In the genomic region with DNA sequence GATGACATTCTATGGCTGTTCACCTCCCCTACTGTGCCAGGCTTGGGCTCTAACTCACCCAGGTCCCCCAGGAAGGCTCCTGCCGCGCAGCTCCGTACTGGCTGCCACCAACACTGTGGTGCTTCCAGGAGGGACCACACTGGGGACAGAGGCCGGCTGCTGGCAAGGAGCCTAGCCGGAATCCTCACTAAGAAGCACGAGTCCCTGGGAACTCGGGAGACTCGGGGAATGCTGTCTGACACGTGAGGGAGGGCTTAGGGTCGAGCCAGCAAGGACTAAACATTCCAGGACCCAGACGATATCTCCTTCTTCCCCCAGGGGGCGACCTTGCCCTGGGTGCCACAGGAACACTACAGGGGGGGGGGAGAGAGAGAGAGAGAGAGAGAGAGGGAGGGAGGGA, we compare ENCODE assay signal across 8 mouse cellular contexts.
DNase-seq lines count a peak whose midpoint lies in the region; ATAC-seq and TF ChIP-seq lines count a peak whose summit lies in the region.

No protein-coding gene starts in this region.

- H3K4me2 ChIP-seq in forebrain, embryonic 16.5 days (ENCODE audit: low read length): 0 out of 2 replicates have a peak overlapping the region, but pooled peaks have one; percentile 39
- peak overlapping the region; percentile 59 for H3K4me2 ChIP-seq in intestine, embryonic 15.5 days (replicated peaks)

- intact Hi-C loops in left cerebral cortex, postnatal 25 days (cut with DNase I): loop anchor here (2.0 to 10.0 kb wide), 2 partner anchors 63 to 527 kb away; no protein-coding TSS in a partner anchor

- no peak overlapping the region for H3K27ac ChIP-seq in forebrain, embryonic 16.5 days (ENCODE audit: low read length)
- H3K27ac ChIP-seq in intestine, embryonic 15.5 days: no peak overlapping the region

- DNase-seq in left cerebral cortex, postnatal 25 days (ENCODE audit: low spot score in 2 of 2): peak; percentile 45 to 51
- DNase-seq in left cerebral cortex, adult 9 months (ENCODE audit: low spot score in 2 of 2): no peak
- DNase-seq in brain, embryonic 14.5 days (ENCODE audit: low read depth): peak; percentile 60
- peak; percentile 79 for DNase-seq in mesoderm, embryonic 11.5 days (ENCODE audit: low read depth, low spot score)
- peak; percentile 14 for DNase-seq in testis, postnatal 14 days (ENCODE audit: low spot score)
- no peak for DNase-seq in MN1 (ENCODE audit: low spot score)

- H3K9me3 ChIP-seq in forebrain, embryonic 16.5 days (ENCODE audit: control insufficient read depth, low read length): no peaks in the 10 kb centered on the region
- no peaks in the 10 kb centered on the region for H3K9me3 ChIP-seq in intestine, embryonic 15.5 days

- 1% methylated on average over 12 of the region's 12 CpGs for WGBS in forebrain, embryonic 16.5 days
- 2% methylated on average over 11 of the region's 12 CpGs for WGBS in intestine, embryonic 15.5 days

- H3K9ac ChIP-seq in forebrain, embryonic 16.5 days (replicated peaks; ENCODE audit: low read depth, low read length): no peak overlapping the region
- H3K9ac ChIP-seq in intestine, embryonic 15.5 days: no peak overlapping the region

- peaks cover 9% of the 10 kb centered on the region; the same call in 1 of the 2 replicates for H3K4me1 ChIP-seq in forebrain, embryonic 16.5 days (replicated peaks; ENCODE audit: control insufficient read depth, insufficient read depth, low read length)
- peaks cover 12% of the 10 kb centered on the region for H3K4me1 ChIP-seq in intestine, embryonic 15.5 days (replicated peaks)

- no peaks in the 10 kb centered on the region for H3K27me3 ChIP-seq in forebrain, embryonic 16.5 days (replicated peaks; ENCODE audit: control insufficient read depth, insufficient read depth, low read length)
- no peaks in the 10 kb centered on the region for H3K27me3 ChIP-seq in intestine, embryonic 15.5 days (replicated peaks)

- H3K4me3 ChIP-seq in forebrain, embryonic 16.5 days (replicated peaks; ENCODE audit: low read length): no peak overlapping the region
- H3K4me3 ChIP-seq in intestine, embryonic 15.5 days (replicated peaks): no peak overlapping the region

- no peak for TF ChIP-seq POLR2A in brain, embryonic 14.5 days (IDR thresholded peaks at IDR 0.05; ENCODE audit: borderline replicate concordance, extremely low read depth, insufficient read depth, insufficient read length, poor library complexity, severe bottlenecking)

- no peaks in the 10 kb centered on the region for H3K36me3 ChIP-seq in forebrain, embryonic 16.5 days (ENCODE audit: control insufficient read depth, insufficient read depth)
- no peaks in the 10 kb centered on the region for H3K36me3 ChIP-seq in intestine, embryonic 15.5 days

- peak; percentile 22; the same call in 1 of the 2 replicates for ATAC-seq in forebrain, embryonic 16.5 days
- ATAC-seq in intestine, embryonic 15.5 days: peak; percentile 46; the same call in 1 of the 2 replicates

- TF ChIP-seq CTCF in brain, embryonic 14.5 days (IDR thresholded peaks at IDR 0.05; ENCODE audit: borderline replicate concordance, extremely low read depth, insufficient read depth, insufficient read length): peak; percentile 49

Comparison
In these comparisons a context has a peak if more than half of its experiments do, and no peak if none do; other contexts are left out.
1. DNase-seq: peak in left cerebral cortex, postnatal 25 days (2 of 2), brain, embryonic 14.5 days (single experiment), mesoderm, embryonic 11.5 days (single experiment) and testis, postnatal 14 days (single experiment); none in left cerebral cortex, adult 9 months (0 of 2) and MN1 (single experiment).